Mouse (Mus musculus) layer of hippocampus, adult 11-12 months (tissue): ENCODE results near the gene Palm2.

ENCODE experiments used
- DNase-seq: peaks from one replicate; pipeline ENCODE4 v3.0.0; 2022; ENCODE audit warnings: low spot score

Palm2 gene

GRCm38 (mm10) chr4:57704575-57704974, 270.5 kb downstream of the Palm2 start:
- no peak for DNase-seq

- DNase-seq = no peak
These were observed 281.8 kb downstream of the Palm2 start for GRCm38 (mm10) chr4:57715849-57716248.

GRCm38 (mm10) chr4:57716735-57717134, 282.7 kb downstream of the Palm2 start:
- no peak for DNase-seq

GRCm38 (mm10) chr4:57717354-57717753, 283.3 kb downstream of the Palm2 start, which contains the start of gene Akap2:
Akap2 (plus strand) TSS chr4:57717657.
- DNase-seq = no peak

- DNase-seq = no peak
These were observed 285.3 kb downstream of the Palm2 start for GRCm38 (mm10) chr4:57719370-57719769.

- DNase-seq = no peak
These were observed 286.9 kb downstream of the Palm2 start for GRCm38 (mm10) chr4:57720869-57721361.

- no peak for DNase-seq
These were observed 288.2 kb downstream of the Palm2 start for GRCm38 (mm10) chr4:57722296-57722695.

- no peak for DNase-seq
These were observed 289.6 kb downstream of the Palm2 start for GRCm38 (mm10) chr4:57723659-57724058.

- no peak for DNase-seq
These were observed 291.5 kb downstream of the Palm2 start for GRCm38 (mm10) chr4:57725569-57725968.

- no peak for DNase-seq
These were observed 294.6 kb downstream of the Palm2 start for GRCm38 (mm10) chr4:57728611-57729183.

- no peak for DNase-seq
These were observed 296.0 kb downstream of the Palm2 start for GRCm38 (mm10) chr4:57730047-57730446.

GRCm38 (mm10) chr4:57730801-57731598, 297.0 kb downstream of the Palm2 start:
- DNase-seq = no peak

GRCm38 (mm10) chr4:57732351-57732750, 298.3 kb downstream of the Palm2 start:
- no peak for DNase-seq

- peak; percentile 54 for DNase-seq
These were observed 299.4 kb downstream of the Palm2 start for GRCm38 (mm10) chr4:57733445-57733844.

GRCm38 (mm10) chr4:57735426-57735825, 301.4 kb downstream of the Palm2 start:
- DNase-seq = no peak

- no peak for DNase-seq
These were observed 305.0 kb downstream of the Palm2 start for GRCm38 (mm10) chr4:57738856-57739552.

- DNase-seq = no peak
These were observed 309.4 kb downstream of the Palm2 start for GRCm38 (mm10) chr4:57743325-57743929.

- no peak for DNase-seq
These were observed 316.6 kb downstream of the Palm2 start for GRCm38 (mm10) chr4:57750651-57751050.

GRCm38 (mm10) chr4:57751054-57751453, 317.0 kb downstream of the Palm2 start:
- no peak for DNase-seq

GRCm38 (mm10) chr4:57751566-57751965, 317.5 kb downstream of the Palm2 start:
- no peak for DNase-seq

GRCm38 (mm10) chr4:57755085-57755484, 321.0 kb downstream of the Palm2 start:
- DNase-seq = no peak

GRCm38 (mm10) chr4:57757997-57758396, 323.9 kb downstream of the Palm2 start:
- DNase-seq = peak; percentile 32
